Mouse (Mus musculus): ENCODE measurements around the gene Vmn1r207-ps. TPM values are rescaled to one million over a fixed set of nuclear protein-coding genes. Genes with fewer than 3 reads are reported as not detected.
"Not testable (repeated sequence)": the region's sequence is repeated elsewhere in the genome, so short reads cannot be mapped to it uniquely, and the experiment has no call there.

Gene Vmn1r207-ps
- polyA plus RNA-seq (2015; fragmentation: Nextera tagmentation; extraction: Ambion mirVana): not detected in 2 replicates

- not testable (repeated sequence) for H3K4me1 ChIP-seq (ENCODE audit: control insufficient read depth, insufficient read depth, low read length); ATAC-seq; H3K27ac ChIP-seq (ENCODE audit: low read length); H3K36me3 ChIP-seq (ENCODE audit: control insufficient read depth, insufficient read depth, low read length); H3K27me3 ChIP-seq (replicated peaks; ENCODE audit: control insufficient read depth, insufficient read depth, low read length); H3K4me3 ChIP-seq (ENCODE audit: low read length); H3K9ac ChIP-seq (ENCODE audit: low read depth, low read length); H3K9me3 ChIP-seq (ENCODE audit: control insufficient read depth, low read length); H3K4me2 ChIP-seq (ENCODE audit: low read depth, low read length)
Measured at GRCm38 (mm10) chr13:22729529-22729928, at the start of gene Vmn1r207-ps. Gene Vmn1r207-ps (minus strand): TSS chr13:22729629.

GRCm38 (mm10) chr13:22777300-22777699 lies 47.9 kb upstream of the Vmn1r207-ps start, which contains the start of gene Vmn1r208:
Gene Vmn1r208 (minus strand): TSS chr13:22777400.
- not testable (repeated sequence) for H3K4me1 ChIP-seq (ENCODE audit: control insufficient read depth, insufficient read depth, low read length); H3K4me3 ChIP-seq (ENCODE audit: low read length); H3K27me3 ChIP-seq (replicated peaks; ENCODE audit: control insufficient read depth, insufficient read depth, low read length); ATAC-seq; H3K4me2 ChIP-seq (ENCODE audit: low read depth, low read length); H3K36me3 ChIP-seq (ENCODE audit: control insufficient read depth, insufficient read depth, low read length); H3K9ac ChIP-seq (ENCODE audit: low read depth, low read length); H3K9me3 ChIP-seq (ENCODE audit: control insufficient read depth, low read length); H3K27ac ChIP-seq (ENCODE audit: low read length)
- no CpG with 5 or more reads among the region's 7 CpGs for WGBS

DNA sequence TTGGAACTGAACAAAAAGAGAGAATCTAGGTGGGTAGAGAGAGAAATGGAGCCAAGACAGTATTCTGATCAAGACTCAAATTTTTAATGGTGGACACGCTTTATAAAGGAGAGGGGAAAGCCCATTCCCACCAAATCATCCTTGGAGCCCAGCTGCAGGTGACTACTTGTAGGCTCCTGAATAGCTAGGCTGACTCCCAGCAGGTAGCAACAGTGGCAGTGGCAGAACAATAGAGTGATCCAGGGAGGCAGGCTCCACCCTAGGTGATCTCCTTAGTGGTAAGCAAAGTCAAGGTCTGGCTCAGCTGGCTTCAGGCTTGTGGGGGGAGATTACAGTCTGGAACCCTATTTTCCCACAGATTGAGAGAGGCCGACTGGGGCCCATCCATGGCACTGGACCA lies 42.2 kb upstream of the Vmn1r207-ps start:
- not testable (repeated sequence) for H3K36me3 ChIP-seq (ENCODE audit: control insufficient read depth, insufficient read depth, low read length); H3K4me3 ChIP-seq (ENCODE audit: low read length); H3K9me3 ChIP-seq (ENCODE audit: control insufficient read depth, low read length); H3K9ac ChIP-seq (ENCODE audit: low read depth, low read length); ATAC-seq; H3K4me2 ChIP-seq (ENCODE audit: low read depth, low read length); H3K27ac ChIP-seq (ENCODE audit: low read length); H3K4me1 ChIP-seq (ENCODE audit: control insufficient read depth, insufficient read depth, low read length); H3K27me3 ChIP-seq (replicated peaks; ENCODE audit: control insufficient read depth, insufficient read depth, low read length)
- WGBS: 80% methylated on average over 1 of the region's 2 CpGs

DNA sequence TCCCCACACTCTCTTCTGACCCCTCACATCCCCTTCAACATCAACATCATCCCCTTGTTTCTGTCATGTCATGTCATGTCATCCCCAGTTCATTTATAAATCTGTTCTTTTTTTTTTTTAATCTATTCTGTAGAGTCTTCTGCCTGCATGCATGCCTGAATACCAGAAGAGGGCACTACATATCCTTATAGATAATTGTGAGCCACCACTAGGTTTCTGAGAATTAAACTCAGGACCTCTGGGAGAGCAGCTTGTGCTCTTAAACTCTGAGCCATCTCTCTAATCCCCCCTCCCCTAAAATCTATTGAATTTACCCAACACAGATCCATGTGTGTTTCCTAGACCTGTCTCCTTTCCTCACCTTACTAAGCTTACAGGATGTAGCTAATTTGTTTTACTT lies 18.1 kb upstream of the Vmn1r207-ps start:
- no peaks in the 10 kb centered on the region for H3K27me3 ChIP-seq (replicated peaks; ENCODE audit: control insufficient read depth, insufficient read depth, low read length)
- no peak overlapping the region for H3K9ac ChIP-seq (ENCODE audit: low read depth, low read length)
- H3K36me3 ChIP-seq (ENCODE audit: control insufficient read depth, insufficient read depth, low read length): no peaks in the 10 kb centered on the region
- no peak overlapping the region for H3K4me3 ChIP-seq (ENCODE audit: low read length)
- no peak overlapping the region for H3K4me2 ChIP-seq (ENCODE audit: low read depth, low read length)
- ATAC-seq: no peak
- no peak overlapping the region for H3K27ac ChIP-seq (ENCODE audit: low read length)
- H3K4me1 ChIP-seq (ENCODE audit: control insufficient read depth, insufficient read depth, low read length): no peaks in the 10 kb centered on the region
- no peaks in the 10 kb centered on the region for H3K9me3 ChIP-seq (ENCODE audit: control insufficient read depth, low read length)

DNA sequence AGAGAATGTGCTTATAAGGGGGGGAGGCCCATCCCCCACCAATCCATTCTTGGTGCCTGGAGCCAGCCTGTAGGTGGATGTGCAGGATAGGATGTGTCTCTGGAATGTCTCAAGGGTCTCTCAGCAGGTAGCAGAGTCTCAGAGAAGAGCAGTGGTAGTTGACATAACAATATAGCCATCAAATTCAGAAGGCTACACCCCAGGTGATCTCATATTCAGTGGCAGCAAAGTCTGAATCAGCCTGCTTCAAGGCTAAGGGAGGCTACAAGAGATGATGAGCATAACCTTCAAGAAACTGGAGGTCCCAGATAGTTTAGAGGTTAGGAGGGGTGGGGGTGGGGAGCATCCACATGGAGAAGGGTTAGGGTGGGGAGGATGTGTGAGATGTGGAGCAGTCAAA lies 22.5 kb downstream of the Vmn1r207-ps start:
- H3K27ac ChIP-seq (ENCODE audit: low read length); H3K4me3 ChIP-seq (ENCODE audit: low read length); H3K4me2 ChIP-seq (ENCODE audit: low read depth, low read length); H3K4me1 ChIP-seq (ENCODE audit: control insufficient read depth, insufficient read depth, low read length); H3K9me3 ChIP-seq (ENCODE audit: control insufficient read depth, low read length); H3K36me3 ChIP-seq (ENCODE audit: control insufficient read depth, insufficient read depth, low read length); H3K27me3 ChIP-seq (replicated peaks; ENCODE audit: control insufficient read depth, insufficient read depth, low read length); H3K9ac ChIP-seq (ENCODE audit: low read depth, low read length); ATAC-seq: not testable (repeated sequence)

- not testable (repeated sequence) for H3K4me2 ChIP-seq (ENCODE audit: low read depth, low read length); H3K27ac ChIP-seq (ENCODE audit: low read length); H3K36me3 ChIP-seq (ENCODE audit: control insufficient read depth, insufficient read depth, low read length); ATAC-seq; H3K27me3 ChIP-seq (replicated peaks; ENCODE audit: control insufficient read depth, insufficient read depth, low read length); H3K4me3 ChIP-seq (ENCODE audit: low read length); H3K9ac ChIP-seq (ENCODE audit: low read depth, low read length); H3K4me1 ChIP-seq (ENCODE audit: control insufficient read depth, insufficient read depth, low read length); H3K9me3 ChIP-seq (ENCODE audit: control insufficient read depth, low read length)
- 29% methylated on average over 2 of the region's 2 CpGs for WGBS
Measured at GRCm38 (mm10) chr13:22702951-22703350, 26.5 kb downstream of the Vmn1r207-ps start.

Other genes starting within 250 kb of the Vmn1r207-ps start
- gene Vmn1r202, start 224.2 kb downstream of the Vmn1r207-ps start, polyA plus RNA-seq (2015; fragmentation: Nextera tagmentation; extraction: Ambion mirVana): not detected in 2 replicates
- not detected in 2 replicates for gene Vmn1r203, start 211.5 kb downstream of the Vmn1r207-ps start, polyA plus RNA-seq (2015; fragmentation: Nextera tagmentation; extraction: Ambion mirVana)
- gene Vmn1r204, start 176.4 kb downstream of the Vmn1r207-ps start, polyA plus RNA-seq (2015; fragmentation: Nextera tagmentation; extraction: Ambion mirVana): not detected in 2 replicates
- gene Vmn1r205, start 136.6 kb downstream of the Vmn1r207-ps start, polyA plus RNA-seq (2015; fragmentation: Nextera tagmentation; extraction: Ambion mirVana): not detected in 2 replicates
- not detected in 2 replicates for gene Vmn1r206, start 105.4 kb downstream of the Vmn1r207-ps start, polyA plus RNA-seq (2015; fragmentation: Nextera tagmentation; extraction: Ambion mirVana)
- gene Vmn1r208, start 47.8 kb upstream of the Vmn1r207-ps start, polyA plus RNA-seq (2015; fragmentation: Nextera tagmentation; extraction: Ambion mirVana): not detected in 2 replicates
- not detected in 2 replicates for gene Vmn1r209, start 80.1 kb upstream of the Vmn1r207-ps start, polyA plus RNA-seq (2015; fragmentation: Nextera tagmentation; extraction: Ambion mirVana)
- not detected in 2 replicates for gene Vmn1r210, start 101.7 kb upstream of the Vmn1r207-ps start, polyA plus RNA-seq (2015; fragmentation: Nextera tagmentation; extraction: Ambion mirVana)
- gene Vmn1r211, start 127.9 kb upstream of the Vmn1r207-ps start, polyA plus RNA-seq (2015; fragmentation: Nextera tagmentation; extraction: Ambion mirVana): not detected in 2 replicates
- not detected in 2 replicates for gene Vmn1r212, start 154.6 kb upstream of the Vmn1r207-ps start, polyA plus RNA-seq (2015; fragmentation: Nextera tagmentation; extraction: Ambion mirVana)